Mouse (Mus musculus): ENCODE data around the gene Prpsap1. TPM values are rescaled to one million over a fixed set of nuclear protein-coding genes. Genes with fewer than 3 reads are reported as not detected.
A peak's percentile ranks its signal among the peaks of the same experiment; 100 is the strongest.
"Not testable (repeated sequence)": the region's sequence is repeated elsewhere in the genome, so short reads cannot be mapped to it uniquely, and the experiment has no call there.

Prpsap1 gene
- polyA plus RNA-seq, 1 experiment from 2014 or later = 177 TPM

- Histone ChIP-seq H3K4me3 (no peak overlapping the region), H3K36me3 (no peaks in the 10 kb centered on the region; the same call in 1 of the 2 replicates), H3K27me3 (no peaks in the 10 kb centered on the region), H3K4me2 (no peak overlapping the region), H3K9me3 (no peaks in the 10 kb centered on the region), H3K4me1 (replicated peaks) (peaks cover 36% of the 10 kb centered on the region), H3K27ac (replicated peaks) (no peak overlapping the region), H3K9ac (no peak overlapping the region)
- 81% methylated on average over 5 of the region's 5 CpGs for WGBS
- no peak for ATAC-seq (ENCODE audit: low read depth)
Measured at GRCm38 (mm10) chr11:116493191-116493590, 811 bp downstream of the Prpsap1 start.

GRCm38 (mm10) chr11:116492507-116492906, 1.5 kb downstream of the Prpsap1 start:
- H3K27ac ChIP-seq (replicated peaks); H3K36me3 ChIP-seq; H3K27me3 ChIP-seq; H3K4me3 ChIP-seq; ATAC-seq (ENCODE audit: low read depth); H3K9ac ChIP-seq; H3K4me2 ChIP-seq; H3K9me3 ChIP-seq: not testable (repeated sequence)
- peaks cover 36% of the 10 kb centered on the region for H3K4me1 ChIP-seq (replicated peaks)
- WGBS = 73% methylated on average over 1 of the region's 1 CpGs

GRCm38 (mm10) chr11:116491338-116491737, 2.7 kb downstream of the Prpsap1 start:
- H3K27ac ChIP-seq (replicated peaks) = no peak overlapping the region
- no peaks in the 10 kb centered on the region for H3K9me3 ChIP-seq
- H3K4me1 ChIP-seq (replicated peaks) = peaks cover 36% of the 10 kb centered on the region
- no peak for ATAC-seq (ENCODE audit: low read depth)
- no peak overlapping the region; the same call in 1 of the 2 replicates for H3K4me2 ChIP-seq
- H3K4me3 ChIP-seq = 0 out of 2 replicates have a peak overlapping the region, but pooled peaks have one; percentile 95
- no peak overlapping the region for H3K9ac ChIP-seq
- H3K27me3 ChIP-seq = no peaks in the 10 kb centered on the region
- 71% methylated on average over 6 of the region's 6 CpGs for WGBS
- H3K36me3 ChIP-seq = peaks cover 18% of the 10 kb centered on the region

- Histone ChIP-seq H3K9ac (peak overlapping the region; percentile 84), H3K27me3 (no peaks in the 10 kb centered on the region), H3K9me3 (no peaks in the 10 kb centered on the region), H3K36me3 (peaks cover 27% of the 10 kb centered on the region), H3K4me2 (peak overlapping the region; percentile 78), H3K4me1 (replicated peaks) (peaks cover 36% of the 10 kb centered on the region), H3K27ac (replicated peaks) (peak overlapping the region; percentile 87), H3K4me3 (peak overlapping the region; percentile 95)
- WGBS = under 1% methylated on average over 60 of the region's 62 CpGs
- ATAC-seq (ENCODE audit: low read depth) = peak; percentile 90
Measured at GRCm38 (mm10) chr11:116490232-116491107, 3.5 kb downstream of the Prpsap1 start.

- H3K4me3 ChIP-seq = peak overlapping the region; percentile 95
- under 1% methylated on average over 39 of the region's 39 CpGs for WGBS
- peak overlapping the region; percentile 87 for H3K27ac ChIP-seq (replicated peaks)
- peak overlapping the region; percentile 84 for H3K9ac ChIP-seq
- peaks cover 34% of the 10 kb centered on the region for H3K36me3 ChIP-seq
- ATAC-seq (ENCODE audit: low read depth) = peak; percentile 68
- H3K27me3 ChIP-seq = no peaks in the 10 kb centered on the region
- H3K4me2 ChIP-seq = peak overlapping the region; percentile 78
- H3K4me1 ChIP-seq (replicated peaks) = peaks cover 33% of the 10 kb centered on the region
- no peaks in the 10 kb centered on the region for H3K9me3 ChIP-seq
Measured at GRCm38 (mm10) chr11:116489771-116490231, 4.2 kb downstream of the Prpsap1 start.

- Histone ChIP-seq H3K4me1 (replicated peaks) (peaks cover 23% of the 10 kb centered on the region), H3K4me2 (peak overlapping the region; percentile 78), H3K4me3 (peak overlapping the region; percentile 95), H3K9ac (peak overlapping the region; percentile 84), H3K27me3 (no peaks in the 10 kb centered on the region), H3K27ac (replicated peaks) (peak overlapping the region; percentile 87; the same call in 1 of the 2 replicates), H3K9me3 (no peaks in the 10 kb centered on the region), H3K36me3 (peaks cover 43% of the 10 kb centered on the region)
- ATAC-seq (ENCODE audit: low read depth) = no peak
- 75% methylated on average over 14 of the region's 14 CpGs for WGBS
Measured at GRCm38 (mm10) chr11:116488693-116489375, 5.2 kb downstream of the Prpsap1 start.

GRCm38 (mm10) chr11:116488207-116488606, 5.8 kb downstream of the Prpsap1 start:
- Histone ChIP-seq H3K27me3 (no peaks in the 10 kb centered on the region), H3K9ac (no peak overlapping the region), H3K9me3 (no peaks in the 10 kb centered on the region), H3K4me1 (replicated peaks) (peaks cover 17% of the 10 kb centered on the region), H3K4me3 (peak overlapping the region; percentile 95; the same call in 1 of the 2 replicates), H3K27ac (replicated peaks) (no peak overlapping the region), H3K36me3 (peaks cover 50% of the 10 kb centered on the region), H3K4me2 (no peak overlapping the region)
- ATAC-seq (ENCODE audit: low read depth) = no peak

GRCm38 (mm10) chr11:116484261-116484660, 9.7 kb downstream of the Prpsap1 start:
- no peak for ATAC-seq (ENCODE audit: low read depth)
- no peak overlapping the region for H3K4me3 ChIP-seq
- 95% methylated on average over 8 of the region's 8 CpGs for WGBS
- no peaks in the 10 kb centered on the region for H3K27me3 ChIP-seq
- peaks cover 8% of the 10 kb centered on the region for H3K4me1 ChIP-seq (replicated peaks)
- peaks cover 86% of the 10 kb centered on the region for H3K36me3 ChIP-seq
- H3K27ac ChIP-seq (replicated peaks) = no peak overlapping the region
- no peaks in the 10 kb centered on the region for H3K9me3 ChIP-seq
- no peak overlapping the region for H3K9ac ChIP-seq
- no peak overlapping the region for H3K4me2 ChIP-seq

GRCm38 (mm10) chr11:116481776-116482175, 12.2 kb downstream of the Prpsap1 start:
- H3K4me3 ChIP-seq = no peak overlapping the region
- H3K4me2 ChIP-seq = no peak overlapping the region
- H3K27ac ChIP-seq (replicated peaks) = no peak overlapping the region
- no peaks in the 10 kb centered on the region for H3K27me3 ChIP-seq
- H3K36me3 ChIP-seq = peaks cover 97% of the 10 kb centered on the region
- H3K4me1 ChIP-seq (replicated peaks) = no peaks in the 10 kb centered on the region
- H3K9ac ChIP-seq = no peak overlapping the region
- 79% methylated on average over 7 of the region's 7 CpGs for WGBS
- H3K9me3 ChIP-seq = no peaks in the 10 kb centered on the region
- ATAC-seq (ENCODE audit: low read depth) = no peak

- H3K36me3 ChIP-seq = peaks cover 97% of the 10 kb centered on the region
- H3K4me3 ChIP-seq = no peak overlapping the region
- ATAC-seq (ENCODE audit: low read depth) = no peak
- H3K4me1 ChIP-seq (replicated peaks) = no peaks in the 10 kb centered on the region
- H3K4me2 ChIP-seq = no peak overlapping the region
- H3K27ac ChIP-seq (replicated peaks) = no peak overlapping the region
- WGBS = 94% methylated on average over 8 of the region's 8 CpGs
- H3K9ac ChIP-seq = no peak overlapping the region
- H3K27me3 ChIP-seq = no peaks in the 10 kb centered on the region
- no peaks in the 10 kb centered on the region for H3K9me3 ChIP-seq
Measured at GRCm38 (mm10) chr11:116480975-116481374, 13.0 kb downstream of the Prpsap1 start.

- ATAC-seq (ENCODE audit: low read depth) = no peak
Measured at GRCm38 (mm10) chr11:116479832-116480231, 14.2 kb downstream of the Prpsap1 start.

GRCm38 (mm10) chr11:116478978-116479377, 15.0 kb downstream of the Prpsap1 start:
- no peak for ATAC-seq (ENCODE audit: low read depth)
- Histone ChIP-seq H3K27me3 (no peaks in the 10 kb centered on the region), H3K9ac (no peak overlapping the region), H3K9me3 (no peaks in the 10 kb centered on the region), H3K4me1 (replicated peaks) (no peaks in the 10 kb centered on the region), H3K4me3 (no peak overlapping the region), H3K36me3 (peaks cover 97% of the 10 kb centered on the region), H3K27ac (replicated peaks) (no peak overlapping the region), H3K4me2 (no peak overlapping the region)
- 83% methylated on average over 7 of the region's 7 CpGs for WGBS

More at GRCm38 (mm10) chr11:116479832-116480231, 14.2 kb downstream of the Prpsap1 start:
- H3K36me3 ChIP-seq = peaks cover 97% of the 10 kb centered on the region
- no peaks in the 10 kb centered on the region for H3K4me1 ChIP-seq (replicated peaks)
- no peaks in the 10 kb centered on the region for H3K27me3 ChIP-seq
- WGBS = 65% methylated on average over 8 of the region's 8 CpGs
- no peak overlapping the region for H3K27ac ChIP-seq (replicated peaks)
- H3K9ac ChIP-seq = no peak overlapping the region
- no peaks in the 10 kb centered on the region for H3K9me3 ChIP-seq
- H3K4me3 ChIP-seq = no peak overlapping the region
- H3K4me2 ChIP-seq = no peak overlapping the region

Measured in neural tube, embryonic 13.5 days (tissue).